Comparison of ENCODE assay signal across 8 mouse cellular contexts in genomic region chr8:122433269-122433905, GRCm38 (mm10). TPM values are rescaled to one million over a fixed set of nuclear protein-coding genes. Genes with fewer than 3 reads are reported as not detected.
A peak's percentile ranks its signal among the peaks of the same experiment; 100 is the strongest.
DNase-seq lines count a peak whose midpoint lies in the region; ATAC-seq and TF ChIP-seq lines count a peak whose summit lies in the region.

No protein-coding gene starts in this region.

- no peak overlapping the region for H3K4me3 ChIP-seq in liver, adult 2 months (ENCODE audit: insufficient read depth, low read depth, low read length)
- peak overlapping the region; percentile 63; the same call in 1 of the 2 replicates for H3K4me3 ChIP-seq in embryonic facial prominence, embryonic 15.5 days (replicated peaks)
- peak overlapping the region; percentile 63; the same call in 1 of the 2 replicates for H3K4me3 ChIP-seq in limb, embryonic 13.5 days

- no peaks in the 10 kb centered on the region for H3K9me3 ChIP-seq in embryonic facial prominence, embryonic 15.5 days (replicated peaks)
- H3K9me3 ChIP-seq in limb, embryonic 13.5 days, result no peaks in the 10 kb centered on the region

- no peaks in the 10 kb centered on the region for H3K79me2 ChIP-seq in liver, adult 2 months (ENCODE audit: control insufficient read depth, insufficient read depth, low read length)

- H3K36me3 ChIP-seq in liver, adult 2 months (ENCODE audit: control insufficient read depth, insufficient read depth, low read length), result peaks cover 9% of the 10 kb centered on the region
- H3K36me3 ChIP-seq in embryonic facial prominence, embryonic 15.5 days, result peaks cover 37% of the 10 kb centered on the region
- H3K36me3 ChIP-seq in limb, embryonic 13.5 days, result peaks cover 50% of the 10 kb centered on the region

- H3K27ac ChIP-seq in liver, adult 2 months (replicated peaks; ENCODE audit: insufficient read depth, low read depth, low read length), result no peak overlapping the region
- H3K27ac ChIP-seq in embryonic facial prominence, embryonic 15.5 days (replicated peaks), result 0 out of 2 replicates have a peak overlapping the region, but pooled peaks have one; percentile 51
- 0 out of 2 replicates have a peak overlapping the region, but pooled peaks have one; percentile 6 for H3K27ac ChIP-seq in limb, embryonic 13.5 days

- peak; percentile 31 for TF ChIP-seq CTCF in liver, adult 2 months (IDR thresholded peaks at IDR 0.05; ENCODE audit: low read depth, low read length)

- TF ChIP-seq POLR2A in liver, adult 2 months (IDR thresholded peaks at IDR 0.05; ENCODE audit: extremely low read depth, insufficient read depth, low read length), result no peak

- no peak for ATAC-seq in embryonic facial prominence, embryonic 15.5 days (ENCODE audit: insufficient number of reproducible peaks, low FRiP score, low TSS enrichment, low read depth)
- ATAC-seq in limb, embryonic 13.5 days (ENCODE audit: low FRiP score, low read depth), result peak; percentile 17; the same call in 1 of the 2 replicates
- ATAC-seq in frontal cortex, adult (ENCODE audit: low TSS enrichment), result no peak

- no peak for DNase-seq in liver, adult 2 months (ENCODE audit: extremely low read depth, low read depth, low spot score)
- DNase-seq in liver, result no peak
- peak; percentile 24 for DNase-seq in retina, embryonic 14.5 days (ENCODE audit: low spot score)
- DNase-seq in kidney, adult 11 months, result no peak
- DNase-seq in thymus, postnatal 10 days (ENCODE audit: low spot score in 2 of 2), result no peak

- no peaks in the 10 kb centered on the region for H3K27me3 ChIP-seq in liver, adult 2 months (ENCODE audit: control insufficient read depth, insufficient read depth, low read length)
- H3K27me3 ChIP-seq in embryonic facial prominence, embryonic 15.5 days, result no peaks in the 10 kb centered on the region
- no peaks in the 10 kb centered on the region for H3K27me3 ChIP-seq in limb, embryonic 13.5 days

- no peak overlapping the region for H3K9ac ChIP-seq in liver, adult 2 months (ENCODE audit: low read depth, low read length)
- H3K9ac ChIP-seq in embryonic facial prominence, embryonic 15.5 days, result no peak overlapping the region
- H3K9ac ChIP-seq in limb, embryonic 13.5 days, result no peak overlapping the region; the same call in 1 of the 2 replicates

- WGBS in liver, adult 2 months, result 86% methylated on average over 11 of the region's 11 CpGs
- 67% methylated on average over 11 of the region's 11 CpGs for WGBS in embryonic facial prominence, embryonic 15.5 days
- 67% methylated on average over 11 of the region's 11 CpGs for WGBS in limb, embryonic 13.5 days

- H3K4me2 ChIP-seq in embryonic facial prominence, embryonic 15.5 days (replicated peaks), result 0 out of 2 replicates have a peak overlapping the region, but pooled peaks have one; percentile 92
- H3K4me2 ChIP-seq in limb, embryonic 13.5 days (replicated peaks), result peak overlapping the region; percentile 91

- no peaks in the 10 kb centered on the region for H3K4me1 ChIP-seq in liver, adult 2 months (ENCODE audit: control insufficient read depth, insufficient read depth, low read length)
- H3K4me1 ChIP-seq in embryonic facial prominence, embryonic 15.5 days, result peaks cover 17% of the 10 kb centered on the region
- H3K4me1 ChIP-seq in limb, embryonic 13.5 days, result peaks cover 22% of the 10 kb centered on the region

RNA-seq across cellular contexts. Expression of gene Cyba, which starts 0.7 kb away (rescaled TPM):
- 13.9 and 23.4 TPM in 2 replicates for total RNA-seq in liver, adult 2 months (2014; rRNA removed)
- polyA plus RNA-seq in liver, adult 2 months (2012; rRNA removed), result 24.4 and 34.2 TPM in 2 replicates
- polyA plus RNA-seq in embryonic facial prominence, embryonic 15.5 days (2015; fragmentation: Nextera tagmentation; extraction: Ambion mirVana), result 173 and 186 TPM in 2 replicates
- 139 and 144 TPM in 2 replicates for polyA plus RNA-seq in limb, embryonic 13.5 days (2015; fragmentation: Nextera tagmentation; extraction: Ambion mirVana)

RNA-seq across cellular contexts. Expression of gene Mvd, which starts 9.8 kb away (rescaled TPM):
- total RNA-seq in liver, adult 2 months (2014; rRNA removed), result 15.3 and 20.9 TPM in 2 replicates
- 68.7 and 71.4 TPM in 2 replicates for polyA plus RNA-seq in liver, adult 2 months (2012; rRNA removed)
- 31.9 and 33.8 TPM in 2 replicates for polyA plus RNA-seq in embryonic facial prominence, embryonic 15.5 days (2015; fragmentation: Nextera tagmentation; extraction: Ambion mirVana)
- polyA plus RNA-seq in limb, embryonic 13.5 days (2015; fragmentation: Nextera tagmentation; extraction: Ambion mirVana), result 37.1 and 39.7 TPM in 2 replicates

RNA-seq across cellular contexts. Expression of gene Il17c, which starts 11.6 kb away (rescaled TPM):
- total RNA-seq in liver, adult 2 months (2014; rRNA removed), result not detected in 2 replicates
- not detected in 2 replicates for polyA plus RNA-seq in liver, adult 2 months (2012; rRNA removed)
- 0.41 TPM in 1 of 2 replicates, not detected in the other for polyA plus RNA-seq in embryonic facial prominence, embryonic 15.5 days (2015; fragmentation: Nextera tagmentation; extraction: Ambion mirVana)
- polyA plus RNA-seq in limb, embryonic 13.5 days (2015; fragmentation: Nextera tagmentation; extraction: Ambion mirVana), result not detected in 2 replicates

RNA-seq across cellular contexts. Expression of gene Snai3, which starts 27.1 kb away (rescaled TPM):
- total RNA-seq in liver, adult 2 months (2014; rRNA removed), result not detected in 2 replicates
- polyA plus RNA-seq in liver, adult 2 months (2012; rRNA removed), result 0.44 and 0.46 TPM in 2 replicates
- polyA plus RNA-seq in embryonic facial prominence, embryonic 15.5 days (2015; fragmentation: Nextera tagmentation; extraction: Ambion mirVana), result 1.3 and 1.4 TPM in 2 replicates
- polyA plus RNA-seq in limb, embryonic 13.5 days (2015; fragmentation: Nextera tagmentation; extraction: Ambion mirVana), result 0.83 and 0.97 TPM in 2 replicates

RNA-seq across cellular contexts. Expression of gene Rnf166, which starts 42.5 kb away (rescaled TPM):
- 5.3 and 6.8 TPM in 2 replicates for total RNA-seq in liver, adult 2 months (2014; rRNA removed)
- 22.8 and 24.2 TPM in 2 replicates for polyA plus RNA-seq in liver, adult 2 months (2012; rRNA removed)
- 53.2 and 54.6 TPM in 2 replicates for polyA plus RNA-seq in embryonic facial prominence, embryonic 15.5 days (2015; fragmentation: Nextera tagmentation; extraction: Ambion mirVana)
- 51.2 and 52.6 TPM in 2 replicates for polyA plus RNA-seq in limb, embryonic 13.5 days (2015; fragmentation: Nextera tagmentation; extraction: Ambion mirVana)
